Mouse (Mus musculus): ENCODE measurements around the gene Fbxo42. TPM values are rescaled to one million over a fixed set of nuclear protein-coding genes. Genes with fewer than 3 reads are reported as not detected.
"Not testable (repeated sequence)": the region's sequence is repeated elsewhere in the genome, so short reads cannot be mapped to it uniquely, and the experiment has no call there.

Gene Fbxo42
- polyA plus RNA-seq, 1 experiment from 2014 or later = 26.8 TPM

GRCm38 (mm10) chr4:141140354-141140753 lies 7.4 kb upstream of the Fbxo42 start:
- not testable (repeated sequence) for H3K27me3 ChIP-seq (ENCODE audit: control insufficient read depth, insufficient read depth, low read length); H3K4me2 ChIP-seq (replicated peaks; ENCODE audit: low read depth, low read length); H3K36me3 ChIP-seq (ENCODE audit: control insufficient read depth, insufficient read depth, low read length); H3K9me3 ChIP-seq (ENCODE audit: control insufficient read depth, low read length); ATAC-seq (ENCODE audit: low FRiP score, low TSS enrichment); H3K27ac ChIP-seq (ENCODE audit: low read depth, low read length); H3K9ac ChIP-seq (ENCODE audit: low read depth, low read length); H3K4me3 ChIP-seq (ENCODE audit: low read length)
- peaks cover 24% of the 10 kb centered on the region for H3K4me1 ChIP-seq (ENCODE audit: control insufficient read depth, insufficient read depth, low read length)
- 93% methylated on average over 9 of the region's 9 CpGs for WGBS

DNA sequence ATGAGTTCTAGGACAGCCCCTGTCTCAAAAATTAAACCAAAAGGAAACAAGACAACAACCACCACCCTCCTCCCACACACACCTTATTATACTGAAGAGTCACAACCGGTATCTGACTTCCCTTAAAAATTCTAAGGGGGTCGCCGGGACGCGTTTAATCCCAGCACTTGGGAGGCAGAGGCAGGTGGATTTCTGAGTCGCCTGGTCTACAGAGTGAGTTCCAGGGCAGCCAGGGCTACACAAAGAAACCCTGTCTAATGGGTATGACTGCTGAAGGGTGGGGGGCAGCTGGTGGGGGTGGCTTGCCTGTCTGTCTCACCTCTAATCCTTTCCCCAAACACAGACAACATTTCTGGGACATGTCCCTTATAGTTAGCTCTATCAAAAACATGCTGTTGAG lies 6.7 kb upstream of the Fbxo42 start:
- WGBS = 92% methylated on average over 6 of the region's 6 CpGs
- H3K27me3 ChIP-seq (ENCODE audit: control insufficient read depth, insufficient read depth, low read length) = no peaks in the 10 kb centered on the region
- ATAC-seq (ENCODE audit: low FRiP score, low TSS enrichment) = no peak

GRCm38 (mm10) chr4:141142285-141142811 lies 5.4 kb upstream of the Fbxo42 start:
- no peak overlapping the region; the same call in 1 of the 2 replicates for H3K4me2 ChIP-seq (replicated peaks; ENCODE audit: low read depth, low read length)
- H3K27ac ChIP-seq (ENCODE audit: low read depth, low read length) = no peak overlapping the region
- no peak overlapping the region for H3K4me3 ChIP-seq (ENCODE audit: low read length)
- peaks cover 17% of the 10 kb centered on the region for H3K4me1 ChIP-seq (ENCODE audit: control insufficient read depth, insufficient read depth, low read length)
- ATAC-seq (ENCODE audit: low FRiP score, low TSS enrichment) = no peak
- no peaks in the 10 kb centered on the region for H3K27me3 ChIP-seq (ENCODE audit: control insufficient read depth, insufficient read depth, low read length)
- H3K9ac ChIP-seq (ENCODE audit: low read depth, low read length) = peak overlapping the region; percentile 13; the same call in 1 of the 2 replicates
- no peaks in the 10 kb centered on the region for H3K36me3 ChIP-seq (ENCODE audit: control insufficient read depth, insufficient read depth, low read length)
- WGBS = 20% methylated on average over 9 of the region's 9 CpGs
- H3K9me3 ChIP-seq (ENCODE audit: control insufficient read depth, low read length) = no peaks in the 10 kb centered on the region

More for the DNA sequence above, 6.7 kb upstream of the Fbxo42 start:
- H3K27ac ChIP-seq (ENCODE audit: low read depth, low read length) = no peak overlapping the region
- peaks cover 3% of the 10 kb centered on the region; the same call in 1 of the 2 replicates for H3K36me3 ChIP-seq (ENCODE audit: control insufficient read depth, insufficient read depth, low read length)
- no peak overlapping the region for H3K4me3 ChIP-seq (ENCODE audit: low read length)
- H3K4me1 ChIP-seq (ENCODE audit: control insufficient read depth, insufficient read depth, low read length) = peaks cover 21% of the 10 kb centered on the region
- no peak overlapping the region for H3K9ac ChIP-seq (ENCODE audit: low read depth, low read length)
- no peak overlapping the region for H3K4me2 ChIP-seq (replicated peaks; ENCODE audit: low read depth, low read length)
- no peaks in the 10 kb centered on the region for H3K9me3 ChIP-seq (ENCODE audit: control insufficient read depth, low read length)

- WGBS = 93% methylated on average over 8 of the region's 16 CpGs
- not testable (repeated sequence) for ATAC-seq (ENCODE audit: low FRiP score, low TSS enrichment); H3K4me2 ChIP-seq (replicated peaks; ENCODE audit: low read depth, low read length); H3K4me3 ChIP-seq (ENCODE audit: low read length); H3K9ac ChIP-seq (ENCODE audit: low read depth, low read length); H3K27ac ChIP-seq (ENCODE audit: low read depth, low read length); H3K9me3 ChIP-seq (ENCODE audit: control insufficient read depth, low read length); H3K36me3 ChIP-seq (ENCODE audit: control insufficient read depth, insufficient read depth, low read length); H3K27me3 ChIP-seq (ENCODE audit: control insufficient read depth, insufficient read depth, low read length)
- peaks cover 19% of the 10 kb centered on the region; the same call in 1 of the 2 replicates for H3K4me1 ChIP-seq (ENCODE audit: control insufficient read depth, insufficient read depth, low read length)
Observed at GRCm38 (mm10) chr4:141145124-141145523, 2.6 kb upstream of the Fbxo42 start.

DNA sequence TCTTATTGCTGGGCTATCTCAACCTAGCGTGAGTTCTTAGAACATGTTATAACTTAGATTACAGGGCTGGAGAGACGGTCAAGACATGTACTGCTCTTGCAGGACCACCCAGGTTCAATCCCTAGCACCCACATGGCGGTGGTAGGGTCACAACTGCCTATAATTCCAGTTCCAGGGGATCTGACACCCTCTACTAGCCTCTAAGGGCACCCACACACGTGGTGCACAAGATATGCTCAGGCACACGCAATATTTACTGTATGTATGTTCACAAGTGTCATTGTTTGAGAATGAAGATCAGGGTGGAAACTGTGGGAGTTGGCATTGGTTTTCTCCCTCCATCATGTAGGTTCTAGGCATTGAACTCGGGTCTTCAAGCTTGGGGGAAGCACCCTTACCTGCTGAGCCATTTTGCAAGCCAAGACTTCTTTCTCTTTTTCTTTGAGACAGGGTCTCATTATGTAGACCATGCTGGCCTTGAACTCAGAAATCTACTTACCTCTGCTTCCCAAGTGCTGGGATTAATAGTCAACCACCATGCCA lies 1.2 kb upstream of the Fbxo42 start:
- Histone ChIP-seq H3K9me3 (ENCODE audit: control insufficient read depth, low read length) (no peaks in the 10 kb centered on the region), H3K27me3 (ENCODE audit: control insufficient read depth, insufficient read depth, low read length) (no peaks in the 10 kb centered on the region), H3K4me3 (ENCODE audit: low read length) (peak overlapping the region; percentile 99; the same call in 1 of the 2 replicates), H3K27ac (ENCODE audit: low read depth, low read length) (peak overlapping the region; percentile 92; the same call in 1 of the 2 replicates), H3K4me1 (ENCODE audit: control insufficient read depth, insufficient read depth, low read length) (peaks cover 19% of the 10 kb centered on the region; the same call in 1 of the 2 replicates), H3K9ac (ENCODE audit: low read depth, low read length) (no peak overlapping the region), H3K36me3 (ENCODE audit: control insufficient read depth, insufficient read depth, low read length) (no peaks in the 10 kb centered on the region), H3K4me2 (replicated peaks; ENCODE audit: low read depth, low read length) (no peak overlapping the region; the same call in 1 of the 2 replicates)
- no peak for ATAC-seq (ENCODE audit: low FRiP score, low TSS enrichment)
- 95% methylated on average over 6 of the region's 6 CpGs for WGBS

- no peaks in the 10 kb centered on the region for H3K9me3 ChIP-seq (ENCODE audit: control insufficient read depth, low read length)
- WGBS = under 1% methylated on average over 66 of the region's 66 CpGs
- peaks cover 19% of the 10 kb centered on the region; the same call in 1 of the 2 replicates for H3K4me1 ChIP-seq (ENCODE audit: control insufficient read depth, insufficient read depth, low read length)
- H3K27ac ChIP-seq (ENCODE audit: low read depth, low read length) = peak overlapping the region; percentile 67
- H3K4me3 ChIP-seq (ENCODE audit: low read length) = peak overlapping the region; percentile 99
- H3K4me2 ChIP-seq (replicated peaks; ENCODE audit: low read depth, low read length) = peak overlapping the region; percentile 85
- no peaks in the 10 kb centered on the region for H3K27me3 ChIP-seq (ENCODE audit: control insufficient read depth, insufficient read depth, low read length)
- ATAC-seq (ENCODE audit: low FRiP score, low TSS enrichment) = peak; percentile 85
- peak overlapping the region; percentile 97 for H3K9ac ChIP-seq (ENCODE audit: low read depth, low read length)
- H3K36me3 ChIP-seq (ENCODE audit: control insufficient read depth, insufficient read depth, low read length) = no peaks in the 10 kb centered on the region
Observed at GRCm38 (mm10) chr4:141148009-141148801, 492 bp downstream of the Fbxo42 start.

DNA sequence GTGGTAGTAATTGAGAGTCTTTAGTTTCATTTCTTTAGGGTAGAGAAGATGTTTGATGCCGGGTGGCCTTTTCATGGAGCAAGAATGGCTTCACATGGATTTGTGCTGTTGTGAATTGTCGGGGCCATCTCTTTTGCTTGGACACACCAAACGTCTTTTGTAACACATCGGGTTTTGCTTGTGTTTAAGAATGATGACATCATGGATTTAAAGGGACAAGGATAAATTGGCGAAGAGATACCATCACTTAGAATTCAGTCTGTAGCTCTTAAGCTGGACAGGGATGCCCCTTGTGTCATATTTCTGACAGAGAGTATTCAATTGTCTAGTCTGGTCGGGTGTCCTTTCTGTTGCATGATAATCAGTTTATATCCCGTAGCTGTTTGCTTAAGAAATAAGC lies 1.4 kb downstream of the Fbxo42 start:
- Histone ChIP-seq H3K4me1 (ENCODE audit: control insufficient read depth, insufficient read depth, low read length) (peaks cover 19% of the 10 kb centered on the region; the same call in 1 of the 2 replicates), H3K9me3 (ENCODE audit: control insufficient read depth, low read length) (no peaks in the 10 kb centered on the region), H3K27me3 (ENCODE audit: control insufficient read depth, insufficient read depth, low read length) (no peaks in the 10 kb centered on the region), H3K4me3 (ENCODE audit: low read length) (peak overlapping the region; percentile 99), H3K4me2 (replicated peaks; ENCODE audit: low read depth, low read length) (peak overlapping the region; percentile 85), H3K27ac (ENCODE audit: low read depth, low read length) (no peak overlapping the region), H3K36me3 (ENCODE audit: control insufficient read depth, insufficient read depth, low read length) (no peaks in the 10 kb centered on the region), H3K9ac (ENCODE audit: low read depth, low read length) (peak overlapping the region; percentile 97)
- WGBS = 33% methylated on average over 7 of the region's 7 CpGs
- no peak for ATAC-seq (ENCODE audit: low FRiP score, low TSS enrichment)

DNA sequence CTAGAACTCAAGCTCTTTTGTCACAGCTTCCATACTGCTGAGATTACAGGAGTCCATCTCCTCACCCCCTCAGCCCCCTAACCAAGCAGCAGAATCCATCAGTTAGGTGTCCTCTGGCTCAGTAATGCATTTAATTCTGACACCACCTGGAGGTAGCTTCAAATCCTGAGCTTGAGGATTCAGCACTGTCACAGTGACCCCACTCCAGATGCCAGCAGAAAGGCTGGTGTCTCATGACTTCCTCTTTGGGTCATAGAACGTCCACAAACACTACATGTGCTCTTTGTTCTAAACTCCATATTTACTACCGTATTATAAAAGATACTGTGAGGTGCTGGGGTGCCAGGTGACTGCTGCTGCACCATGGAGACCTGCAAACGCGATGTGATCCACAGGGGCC lies 9.8 kb downstream of the Fbxo42 start:
- Histone ChIP-seq H3K27me3 (ENCODE audit: control insufficient read depth, insufficient read depth, low read length) (no peaks in the 10 kb centered on the region), H3K36me3 (ENCODE audit: control insufficient read depth, insufficient read depth, low read length) (no peaks in the 10 kb centered on the region), H3K9ac (ENCODE audit: low read depth, low read length) (no peak overlapping the region), H3K4me1 (ENCODE audit: control insufficient read depth, insufficient read depth, low read length) (0 out of 2 replicates have a peak, but pooled peaks cover 3% of the 10 kb centered on the region), H3K27ac (ENCODE audit: low read depth, low read length) (no peak overlapping the region), H3K4me3 (ENCODE audit: low read length) (no peak overlapping the region), H3K4me2 (replicated peaks; ENCODE audit: low read depth, low read length) (no peak overlapping the region), H3K9me3 (ENCODE audit: control insufficient read depth, low read length) (no peaks in the 10 kb centered on the region)
- no peak for ATAC-seq (ENCODE audit: low FRiP score, low TSS enrichment)
- 84% methylated on average over 4 of the region's 4 CpGs for WGBS

DNA sequence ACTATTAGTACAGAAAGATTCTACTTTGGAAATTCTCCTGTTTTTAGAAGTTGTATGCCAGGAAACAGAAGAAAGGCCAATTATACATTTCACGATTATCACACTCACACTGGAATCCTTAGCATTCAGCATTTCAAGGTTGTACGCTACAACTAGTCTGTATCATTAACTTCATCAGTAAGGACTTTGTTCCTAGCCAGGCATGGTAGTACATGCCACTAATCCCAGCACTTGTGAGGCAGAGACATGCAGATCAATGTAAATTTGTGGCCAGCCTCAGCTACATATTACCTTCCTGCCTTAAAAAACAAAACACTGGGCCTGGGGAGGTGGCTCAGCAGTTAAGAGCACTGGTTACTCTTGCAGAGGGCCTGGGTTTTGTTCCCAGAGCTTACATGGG lies 10.9 kb downstream of the Fbxo42 start:
- Histone ChIP-seq H3K36me3 (ENCODE audit: control insufficient read depth, insufficient read depth, low read length) (no peaks in the 10 kb centered on the region), H3K9me3 (ENCODE audit: control insufficient read depth, low read length) (no peaks in the 10 kb centered on the region), H3K4me2 (replicated peaks; ENCODE audit: low read depth, low read length) (no peak overlapping the region), H3K4me3 (ENCODE audit: low read length) (no peak overlapping the region), H3K27me3 (ENCODE audit: control insufficient read depth, insufficient read depth, low read length) (no peaks in the 10 kb centered on the region), H3K4me1 (ENCODE audit: control insufficient read depth, insufficient read depth, low read length) (0 out of 2 replicates have a peak, but pooled peaks cover 3% of the 10 kb centered on the region), H3K9ac (ENCODE audit: low read depth, low read length) (no peak overlapping the region), H3K27ac (ENCODE audit: low read depth, low read length) (no peak overlapping the region)
- WGBS = 90% methylated on average over 2 of the region's 2 CpGs
- ATAC-seq (ENCODE audit: low FRiP score, low TSS enrichment) = no peak

Measured in kidney, embryonic 14.5 days (tissue).